9 mouse cellular contexts compared by ENCODE assay signal in the genomic region with DNA sequence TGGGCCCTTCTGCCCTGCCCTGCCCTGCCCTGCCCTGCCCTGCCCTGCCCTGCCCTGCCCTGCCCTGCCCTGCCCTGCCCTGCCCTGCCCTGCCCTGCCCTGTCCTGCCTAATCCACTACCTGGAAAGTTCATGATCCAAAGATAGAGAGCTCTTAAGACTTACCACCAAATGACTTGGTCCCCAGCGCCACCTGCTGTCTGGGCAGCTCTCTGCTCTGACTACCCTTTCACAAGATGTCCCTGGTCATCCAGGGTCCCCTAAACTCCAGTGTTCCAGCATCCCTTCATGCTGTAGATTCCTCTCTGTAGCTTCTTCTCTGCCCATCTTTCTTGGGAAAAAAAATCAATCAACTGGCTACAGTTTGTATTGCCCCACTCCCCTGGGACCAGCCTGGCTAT. TPM values are rescaled to one million over a fixed set of nuclear protein-coding genes. Genes with fewer than 3 reads are reported as not detected.
DNase-seq lines count a peak whose midpoint lies in the region; ATAC-seq and TF ChIP-seq lines count a peak whose summit lies in the region.
"Had no signal": no experiment of that assay in that cellular context is flagged by ENCODE, and none has a peak within 500 bp of the region (broad histone marks: within the 10 kb centered on the region; RNA-seq: fewer than 3 reads in every experiment).

No protein-coding gene starts in this region.

- H3K9me3 ChIP-seq in forebrain, postnatal 0 days (ENCODE audit: low read length): no peaks in the 10 kb centered on the region
- no peaks in the 10 kb centered on the region for H3K9me3 ChIP-seq in forebrain, embryonic 13.5 days (replicated peaks)

- peak; percentile 37; the same call in 1 of the 2 replicates for TF ChIP-seq CTCF in forebrain, postnatal 0 days (IDR thresholded peaks at IDR 0.05; ENCODE audit: low read depth)
- peak; percentile 75 for TF ChIP-seq CTCF in cortical plate, adult 2 months (IDR thresholded peaks at IDR 0.05; ENCODE audit: extremely low read depth, insufficient read depth, low read length)

- H3K4me2 ChIP-seq in forebrain, postnatal 0 days (ENCODE audit: low read depth): no peak overlapping the region
- no peak overlapping the region for H3K4me2 ChIP-seq in forebrain, embryonic 13.5 days

- no peak overlapping the region for H3K9ac ChIP-seq in forebrain, postnatal 0 days
- no peak overlapping the region for H3K9ac ChIP-seq in forebrain, embryonic 13.5 days

- 46% methylated on average over 1 of the region's 1 CpGs for WGBS in forebrain, postnatal 0 days
- WGBS in forebrain, embryonic 13.5 days: 50% methylated on average over 1 of the region's 1 CpGs

- H3K27ac ChIP-seq in forebrain, postnatal 0 days (ENCODE audit: low read depth, low read length): no peak overlapping the region
- H3K27ac ChIP-seq in forebrain, embryonic 13.5 days: no peak overlapping the region
- no peak overlapping the region for H3K27ac ChIP-seq in cortical plate, adult 2 months (ENCODE audit: insufficient read depth, low read length)

- H3K36me3 ChIP-seq in forebrain, postnatal 0 days (ENCODE audit: insufficient read depth): no peaks in the 10 kb centered on the region
- H3K36me3 ChIP-seq in forebrain, embryonic 13.5 days (ENCODE audit: poor library complexity, severe bottlenecking): no peaks in the 10 kb centered on the region

- ATAC-seq in forebrain, postnatal 0 days: no peak
- no peak for ATAC-seq in forebrain, embryonic 13.5 days
- ATAC-seq in inflammation-experienced regulatory T-cells, adult 6 months: no peak

- DNase-seq in forebrain, postnatal 0 days: no peak
- peak; percentile 11 for DNase-seq in ovary, postnatal 36 days (ENCODE audit: low spot score)
- no peak for DNase-seq in ovary, postnatal 14 days (ENCODE audit: low spot score)
- DNase-seq in layer of hippocampus, adult 9-11 months: peak; percentile 27
- DNase-seq in retina, postnatal 1 day: peak; percentile 20

- no peak for TF ChIP-seq POLR2A in cortical plate, adult 2 months (IDR thresholded peaks at IDR 0.05; ENCODE audit: extremely low read depth, insufficient read depth, low read length)

- no peaks in the 10 kb centered on the region for H3K4me1 ChIP-seq in forebrain, postnatal 0 days (ENCODE audit: insufficient read depth)
- H3K4me1 ChIP-seq in forebrain, embryonic 13.5 days: 0 out of 2 replicates have a peak, but pooled peaks cover 4% of the 10 kb centered on the region
- no peaks in the 10 kb centered on the region for H3K4me1 ChIP-seq in cortical plate, adult 2 months (ENCODE audit: control insufficient read depth, insufficient read depth, low read length)

- H3K4me3 ChIP-seq in forebrain, postnatal 0 days (ENCODE audit: low read depth, low read length): no peak overlapping the region
- no peak overlapping the region for H3K4me3 ChIP-seq in forebrain, embryonic 13.5 days
- H3K4me3 ChIP-seq in cortical plate, adult 2 months (ENCODE audit: insufficient read depth, low read length): no peak overlapping the region
- H3K4me3 ChIP-seq: erythroblast, embryonic 14.5 days had no signal

- H3K27me3 ChIP-seq in forebrain, postnatal 0 days (ENCODE audit: insufficient read depth, low read length): no peaks in the 10 kb centered on the region
- H3K27me3 ChIP-seq in forebrain, embryonic 13.5 days: peaks cover 3% of the 10 kb centered on the region; the same call in 1 of the 2 replicates

RNA-seq across cellular contexts. Expression of gene Tcerg1l, which starts 31.3 kb away (rescaled TPM):
- 18.7 and 21.6 TPM in 2 replicates for total RNA-seq in forebrain, postnatal 0 days (2014; rRNA removed)
- 17.5 and 22.1 TPM in 2 replicates for polyA plus RNA-seq in forebrain, postnatal 0 days (2015; fragmentation: Nextera tagmentation; extraction: Ambion mirVana)
- polyA plus RNA-seq in forebrain, embryonic 13.5 days (2015; fragmentation: Nextera tagmentation; extraction: Ambion mirVana): 3.0 and 3.4 TPM in 2 replicates
- 6.1 TPM in 2 replicates for polyA plus RNA-seq in cortical plate, adult 2 months (2012; rRNA removed)
- not detected for polyA plus RNA-seq in inflammation-experienced regulatory T-cells, adult 6 months (2017; shearing (Covaris generic))
- polyA plus RNA-seq: erythroblast, embryonic 14.5 days had no signal

Comparison
In these comparisons a context has a peak if more than half of its experiments do, and no peak if none do; other contexts are left out.
1. DNase-seq: peak in ovary, postnatal 36 days (single experiment), layer of hippocampus, adult 9-11 months (single experiment) and retina, postnatal 1 day (single experiment); none in forebrain, postnatal 0 days (single experiment) and ovary, postnatal 14 days (single experiment).